Mouse (Mus musculus): Measurements from ENCODE around the gene Neurl2.
"Not testable (repeated sequence)": the region's sequence is repeated elsewhere in the genome, so short reads cannot be mapped to it uniquely, and the experiment has no call there.

The Neurl2 gene

GRCm38 (mm10) chr2:164857842-164858553 is 24.7 kb upstream of the Neurl2 start:
- in situ Hi-C loops (cut with MseI, MboI) = no loop called here

GRCm38 (mm10) chr2:164857101-164857821 is 24.0 kb upstream of the Neurl2 start, which contains the start of gene Pltp:
Gene Pltp, minus strand, starts transcription at chr2:164857711.
- in situ Hi-C loops (cut with MseI, MboI) = no loop called here

GRCm38 (mm10) chr2:164856309-164857100 is 23.2 kb upstream of the Neurl2 start:
- in situ Hi-C loops (cut with MseI, MboI) = no loop called here

GRCm38 (mm10) chr2:164855572-164855971 is 22.3 kb upstream of the Neurl2 start:
- in situ Hi-C loops (cut with MseI, MboI) = not testable (repeated sequence)

GRCm38 (mm10) chr2:164850061-164850460 is 16.8 kb upstream of the Neurl2 start:
- in situ Hi-C loops (cut with MseI, MboI) = no loop called here

- in situ Hi-C loops (cut with MseI, MboI) = no loop called here
Observed at GRCm38 (mm10) chr2:164845782-164846181, 12.5 kb upstream of the Neurl2 start.

GRCm38 (mm10) chr2:164835164-164835563 is 1.9 kb upstream of the Neurl2 start:
- in situ Hi-C loops (cut with MseI, MboI) = no loop called here

GRCm38 (mm10) chr2:164834531-164834930 is 1.3 kb upstream of the Neurl2 start:
- in situ Hi-C loops (cut with MseI, MboI) = no loop called here

GRCm38 (mm10) chr2:164832748-164833301 is 431 bp downstream of the Neurl2 start, which contains the start of gene Ctsa:
Gene Ctsa, plus strand, starts transcription at chr2:164832873.
- in situ Hi-C loops (cut with MseI, MboI) = no loop called here

GRCm38 (mm10) chr2:164832032-164832747 is 1.1 kb downstream of the Neurl2 start:
- in situ Hi-C loops (cut with MseI, MboI) = no loop called here

GRCm38 (mm10) chr2:164831029-164831428 is 2.2 kb downstream of the Neurl2 start:
- in situ Hi-C loops (cut with MseI, MboI) = no loop called here

- in situ Hi-C loops (cut with MseI, MboI) = no loop called here
Observed at GRCm38 (mm10) chr2:164829090-164829489, 4.2 kb downstream of the Neurl2 start.

- in situ Hi-C loops (cut with MseI, MboI) = no loop called here
Observed at GRCm38 (mm10) chr2:164828437-164828836, 4.8 kb downstream of the Neurl2 start, which contains the start of gene Spata25. Gene Spata25, minus strand, starts transcription at chr2:164828537.

GRCm38 (mm10) chr2:164827146-164827850 is 6.0 kb downstream of the Neurl2 start:
- in situ Hi-C loops (cut with MseI, MboI) = no loop called here

- in situ Hi-C loops (cut with MseI, MboI) = no loop called here
Observed at GRCm38 (mm10) chr2:164825521-164825920, 7.7 kb downstream of the Neurl2 start.

GRCm38 (mm10) chr2:164823969-164824368 is 9.3 kb downstream of the Neurl2 start:
- in situ Hi-C loops (cut with MseI, MboI) = no loop called here

- in situ Hi-C loops (cut with MseI, MboI) = no loop called here
Observed at GRCm38 (mm10) chr2:164823181-164823585, 10.1 kb downstream of the Neurl2 start.

- in situ Hi-C loops (cut with MseI, MboI) = no loop called here
Observed at GRCm38 (mm10) chr2:164822636-164823165, 10.6 kb downstream of the Neurl2 start, which contains the start of gene Zswim1. Gene Zswim1, plus strand, starts transcription at chr2:164822686.

GRCm38 (mm10) chr2:164821060-164821459 is 12.2 kb downstream of the Neurl2 start:
- in situ Hi-C loops (cut with MseI, MboI) = no loop called here

- in situ Hi-C loops (cut with MseI, MboI) = no loop called here
Observed at GRCm38 (mm10) chr2:164817703-164818102, 15.6 kb downstream of the Neurl2 start.

Measured in mouse trophoblast stem cell (cell line).